Mouse (Mus musculus): ENCODE measurements around the gene Rps15. TPM values are rescaled to one million over a fixed set of nuclear protein-coding genes. Genes with fewer than 3 reads are reported as not detected.

The Rps15 gene
- total and polyA plus RNA-seq, 2 experiments from 2014 or later: 499 to 1,030 TPM

- H3K27ac ChIP-seq (ENCODE audit: low read depth): no peak overlapping the region
- ATAC-seq (ENCODE audit: insufficient read depth, low read depth): no peak
- WGBS: 48% methylated on average over 10 of the region's 10 CpGs
- H3K4me3 ChIP-seq (ENCODE audit: low read depth, low read length): no peak overlapping the region
- TF ChIP-seq CTCF (IDR thresholded peaks at IDR 0.05; ENCODE audit: low read depth) (no peak), EP300 (IDR thresholded peaks at IDR 0.05; ENCODE audit: low read depth) (no peak)
- no peak overlapping the region for H3K4me2 ChIP-seq (ENCODE audit: low read depth, low read length)
- H3K36me3 ChIP-seq (replicated peaks; ENCODE audit: control insufficient read depth, insufficient read depth, low read length): peaks cover 1% of the 10 kb centered on the region; the same call in 1 of the 2 replicates
- H3K9me3 ChIP-seq (replicated peaks; ENCODE audit: control insufficient read depth, low read length): no peaks in the 10 kb centered on the region
- DNase-seq (ENCODE audit: low spot score): no peak
- peaks cover 63% of the 10 kb centered on the region for H3K27me3 ChIP-seq (ENCODE audit: control insufficient read depth, insufficient read depth, low read length)
- peaks cover 14% of the 10 kb centered on the region; the same call in 1 of the 2 replicates for H3K4me1 ChIP-seq (ENCODE audit: control insufficient read depth, insufficient read depth)
- H3K9ac ChIP-seq (replicated peaks; ENCODE audit: low read depth, low read length): no peak overlapping the region
Observed at GRCm38 (mm10) chr10:80299824-80300223, 7.6 kb downstream of the Rps15 start.

- TF ChIP-seq CTCF (IDR thresholded peaks at IDR 0.05; ENCODE audit: low read depth) (no peak), EP300 (IDR thresholded peaks at IDR 0.05; ENCODE audit: low read depth) (no peak)
- ATAC-seq (ENCODE audit: insufficient read depth, low read depth): no peak
Observed at GRCm38 (mm10) chr10:80300672-80301181, 8.5 kb downstream of the Rps15 start.

DNA sequence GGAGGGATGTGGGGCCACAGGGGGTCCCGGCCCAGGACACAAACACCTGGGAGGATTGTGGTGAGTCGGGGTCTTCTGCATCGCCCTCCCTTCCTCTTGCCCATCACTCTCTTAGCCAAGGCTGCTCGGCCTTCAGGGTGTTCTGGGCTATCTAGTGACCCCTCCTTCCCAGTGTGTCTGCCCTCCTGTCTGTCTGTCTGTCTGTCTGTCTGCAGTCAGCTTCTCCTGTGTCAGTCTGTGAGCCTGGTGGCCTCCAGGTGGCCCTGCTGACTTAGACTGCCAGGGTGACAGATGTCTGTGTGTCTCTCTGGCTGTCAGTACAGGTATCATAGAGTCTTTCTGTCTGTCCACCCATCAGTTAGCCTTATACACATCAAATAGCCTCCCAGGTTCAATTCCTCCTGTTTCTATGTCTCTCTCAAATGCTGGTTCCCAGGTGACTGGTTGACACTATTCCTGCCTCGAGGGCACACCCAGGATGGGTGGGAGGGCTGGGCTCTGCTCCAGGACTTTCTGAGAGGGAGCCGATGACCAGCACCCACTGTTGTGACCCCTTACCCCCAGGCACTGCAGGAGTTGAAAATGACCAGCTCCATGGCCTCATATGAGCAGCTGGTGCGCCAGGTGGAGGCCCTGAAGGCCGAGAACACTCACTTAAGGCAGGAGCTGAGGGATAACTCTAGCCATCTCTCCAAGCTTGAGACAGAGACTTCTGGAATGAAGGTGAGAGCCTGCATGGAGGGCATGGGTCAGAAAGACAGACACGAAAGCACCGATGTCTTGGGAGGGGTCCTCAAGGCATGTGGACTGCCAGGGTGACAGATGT, 9.2 kb downstream of the Rps15 start:
- WGBS: 79% methylated on average over 10 of the region's 10 CpGs
- Histone ChIP-seq H3K4me2 (ENCODE audit: low read depth, low read length) (0 out of 2 replicates have a peak overlapping the region, but pooled peaks have one; percentile 19), H3K4me1 (ENCODE audit: control insufficient read depth, insufficient read depth) (peaks cover 9% of the 10 kb centered on the region; the same call in 1 of the 2 replicates), H3K27ac (ENCODE audit: low read depth) (peak overlapping the region; percentile 40; the same call in 1 of the 2 replicates), H3K9me3 (replicated peaks; ENCODE audit: control insufficient read depth, low read length) (no peaks in the 10 kb centered on the region), H3K9ac (replicated peaks; ENCODE audit: low read depth, low read length) (no peak overlapping the region), H3K27me3 (ENCODE audit: control insufficient read depth, insufficient read depth, low read length) (peaks cover 76% of the 10 kb centered on the region), H3K36me3 (replicated peaks; ENCODE audit: control insufficient read depth, insufficient read depth, low read length) (no peaks in the 10 kb centered on the region), H3K4me3 (ENCODE audit: low read depth, low read length) (no peak overlapping the region)
- DNase-seq (ENCODE audit: low spot score) (no peak), ATAC-seq (ENCODE audit: insufficient read depth, low read depth) (no peak)
- TF ChIP-seq CTCF (IDR thresholded peaks at IDR 0.05; ENCODE audit: low read depth): no peak
- TF ChIP-seq EP300 (IDR thresholded peaks at IDR 0.05; ENCODE audit: low read depth): no peak

More at GRCm38 (mm10) chr10:80300672-80301181, 8.5 kb downstream of the Rps15 start:
- no peak for DNase-seq (ENCODE audit: low spot score)
- Histone ChIP-seq H3K9me3 (replicated peaks; ENCODE audit: control insufficient read depth, low read length) (no peaks in the 10 kb centered on the region), H3K4me1 (ENCODE audit: control insufficient read depth, insufficient read depth) (peaks cover 14% of the 10 kb centered on the region; the same call in 1 of the 2 replicates), H3K27me3 (ENCODE audit: control insufficient read depth, insufficient read depth, low read length) (peaks cover 70% of the 10 kb centered on the region), H3K9ac (replicated peaks; ENCODE audit: low read depth, low read length) (no peak overlapping the region), H3K4me3 (ENCODE audit: low read depth, low read length) (no peak overlapping the region), H3K4me2 (ENCODE audit: low read depth, low read length) (no peak overlapping the region), H3K27ac (ENCODE audit: low read depth) (no peak overlapping the region), H3K36me3 (replicated peaks; ENCODE audit: control insufficient read depth, insufficient read depth, low read length) (no peaks in the 10 kb centered on the region)
- 45% methylated on average over 11 of the region's 11 CpGs for WGBS

DNA sequence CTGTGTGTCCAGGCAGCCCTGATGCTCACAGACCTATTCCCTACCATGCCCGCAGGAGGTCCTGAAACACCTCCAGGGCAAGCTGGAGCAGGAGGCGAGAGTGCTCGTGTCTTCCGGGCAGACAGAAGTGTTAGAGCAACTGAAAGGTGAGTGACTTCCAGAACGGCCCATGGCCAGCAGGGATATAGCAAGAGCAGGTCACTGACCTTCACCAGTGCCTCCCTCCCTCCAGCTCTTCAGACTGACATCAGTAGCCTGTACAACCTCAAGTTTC, 9.8 kb downstream of the Rps15 start:
- Histone ChIP-seq H3K9ac (replicated peaks; ENCODE audit: low read depth, low read length) (no peak overlapping the region), H3K4me1 (ENCODE audit: control insufficient read depth, insufficient read depth) (peaks cover 9% of the 10 kb centered on the region; the same call in 1 of the 2 replicates), H3K4me3 (ENCODE audit: low read depth, low read length) (no peak overlapping the region), H3K9me3 (replicated peaks; ENCODE audit: control insufficient read depth, low read length) (no peaks in the 10 kb centered on the region), H3K27ac (ENCODE audit: low read depth) (peak overlapping the region; percentile 40; the same call in 1 of the 2 replicates), H3K36me3 (replicated peaks; ENCODE audit: control insufficient read depth, insufficient read depth, low read length) (no peaks in the 10 kb centered on the region), H3K27me3 (ENCODE audit: control insufficient read depth, insufficient read depth, low read length) (peaks cover 81% of the 10 kb centered on the region), H3K4me2 (ENCODE audit: low read depth, low read length) (peak overlapping the region; percentile 19; the same call in 1 of the 2 replicates)
- ATAC-seq (ENCODE audit: insufficient read depth, low read depth) (no peak), DNase-seq (ENCODE audit: low spot score) (no peak)
- WGBS: 51% methylated on average over 5 of the region's 5 CpGs
- TF ChIP-seq CTCF (IDR thresholded peaks at IDR 0.05; ENCODE audit: low read depth) (no peak), EP300 (IDR thresholded peaks at IDR 0.05; ENCODE audit: low read depth) (no peak)

- DNase-seq (ENCODE audit: low spot score) (peak; percentile 51), ATAC-seq (ENCODE audit: insufficient read depth, low read depth) (peak; percentile 74)
- H3K9ac ChIP-seq (replicated peaks; ENCODE audit: low read depth, low read length): no peak overlapping the region
- no peak for TF ChIP-seq CTCF (IDR thresholded peaks at IDR 0.05; ENCODE audit: low read depth)
- TF ChIP-seq EP300 (IDR thresholded peaks at IDR 0.05; ENCODE audit: low read depth): 0 out of 2 replicates have a peak, but pooled peaks have one; percentile 40
- WGBS: 13% methylated on average over 9 of the region's 9 CpGs
- H3K36me3 ChIP-seq (replicated peaks; ENCODE audit: control insufficient read depth, insufficient read depth, low read length): no peaks in the 10 kb centered on the region
- H3K4me2 ChIP-seq (ENCODE audit: low read depth, low read length): peak overlapping the region; percentile 19; the same call in 1 of the 2 replicates
- peak overlapping the region; percentile 40; the same call in 1 of the 2 replicates for H3K27ac ChIP-seq (ENCODE audit: low read depth)
- H3K4me1 ChIP-seq (ENCODE audit: control insufficient read depth, insufficient read depth): peaks cover 9% of the 10 kb centered on the region; the same call in 1 of the 2 replicates
- no peak overlapping the region for H3K4me3 ChIP-seq (ENCODE audit: low read depth, low read length)
- H3K27me3 ChIP-seq (ENCODE audit: control insufficient read depth, insufficient read depth, low read length): peaks cover 84% of the 10 kb centered on the region
- H3K9me3 ChIP-seq (replicated peaks; ENCODE audit: control insufficient read depth, low read length): no peaks in the 10 kb centered on the region
Observed at GRCm38 (mm10) chr10:80302471-80302881, 10.2 kb downstream of the Rps15 start.

Data from heart, postnatal 0 days (tissue).